8 mouse cellular contexts compared by ENCODE assay signal in the genomic region with DNA sequence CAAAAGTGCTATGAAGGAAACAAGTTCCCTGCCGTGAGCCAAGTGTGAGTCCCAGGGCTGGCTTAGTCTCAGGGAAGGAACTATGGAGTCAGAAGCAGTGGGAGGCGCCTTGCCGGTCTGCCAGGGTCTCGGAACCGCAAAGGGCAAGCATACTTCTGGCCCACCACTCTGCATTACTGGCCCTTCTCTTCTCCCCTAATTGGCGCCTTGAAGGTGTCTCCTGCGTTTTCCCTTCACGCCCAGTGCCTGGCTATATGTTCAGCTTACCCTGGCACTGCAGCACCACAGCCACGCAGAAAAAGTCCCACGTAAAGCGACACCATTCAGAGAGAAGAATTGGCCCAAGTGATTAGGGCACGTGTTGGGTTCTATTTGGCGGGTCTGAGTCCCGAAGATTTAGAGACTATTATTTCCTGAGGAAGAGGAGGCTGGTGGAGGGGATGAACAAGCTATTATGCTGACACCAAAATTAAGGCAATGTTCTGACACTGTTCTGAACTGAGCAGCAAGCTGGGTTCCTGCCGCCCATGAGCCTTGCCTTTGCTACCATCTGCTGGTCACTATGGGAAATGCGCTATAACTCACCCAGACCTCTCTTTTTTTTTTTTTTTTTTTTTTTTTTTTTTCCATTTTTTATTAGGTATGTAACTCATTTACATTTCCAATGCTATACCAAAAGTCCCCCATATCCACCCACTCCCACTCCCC.
DNase-seq lines count a peak whose midpoint lies in the region; ATAC-seq and TF ChIP-seq lines count a peak whose summit lies in the region.

No protein-coding gene starts in this region.

- intact Hi-C loops in left cerebral cortex, adult 2 months (cut with DNase I): loop anchor here (5.0 to 10.0 kb wide), 4 partner anchors 65 to 1013 kb away; no protein-coding TSS in a partner anchor

- H3K4me2 ChIP-seq in midbrain, embryonic 11.5 days: no peak overlapping the region

- peak; percentile 19 for DNase-seq in ovary, postnatal 10 days (ENCODE audit: low spot score)
- DNase-seq in ovary, adult 18-20 months (ENCODE audit: low spot score): no peak
- DNase-seq in cerebellum, adult 9-11 months: peak; percentile 75
- DNase-seq in frontal cortex, postnatal 14 days (ENCODE audit: low spot score in 2 of 2): peak; percentile 32 to 59
- DNase-seq in hindlimb bud, embryonic 11.5 days (ENCODE audit: extremely low spot score, low read depth, low spot score): peak; percentile 22
- DNase-seq in left cerebral cortex, adult 2 months (ENCODE audit: extremely low spot score in 1 of 2, low spot score in 2 of 2): peak; percentile 65 to 71
- DNase-seq in midbrain, embryonic 11.5 days (ENCODE audit: low spot score, missing footprints): peak; percentile 92

- 0 out of 2 replicates have a peak overlapping the region, but pooled peaks have one; percentile 2 for H3K9ac ChIP-seq in midbrain, embryonic 11.5 days (ENCODE audit: low read length)

- H3K4me1 ChIP-seq in midbrain, embryonic 11.5 days (ENCODE audit: control insufficient read depth, insufficient read depth, low read length): no peaks in the 10 kb centered on the region
- no peaks in the 10 kb centered on the region for H3K4me1 ChIP-seq in small intestine, adult 2 months (ENCODE audit: control insufficient read depth, insufficient read depth, insufficient read length, low read length)

- WGBS in midbrain, embryonic 11.5 days: 46% methylated on average over 16 of the region's 16 CpGs
- 47% methylated on average over 16 of the region's 16 CpGs for WGBS in small intestine, adult 2 months

- peak overlapping the region; percentile 11; the same call in 1 of the 2 replicates for H3K27ac ChIP-seq in left cerebral cortex, adult 2 months
- no peak overlapping the region for H3K27ac ChIP-seq in midbrain, embryonic 11.5 days (ENCODE audit: low read depth, low read length)
- no peak overlapping the region for H3K27ac ChIP-seq in small intestine, adult 2 months (ENCODE audit: insufficient read depth, low read depth, low read length)

- peak; percentile 63 for TF ChIP-seq CTCF in left cerebral cortex, adult 2 months (IDR thresholded peaks at IDR 0.05)
- peak; percentile 59; the same call in 1 of the 2 replicates for TF ChIP-seq CTCF in small intestine, adult 2 months (IDR thresholded peaks at IDR 0.05; ENCODE audit: extremely low read depth, insufficient read length, insufficient replicate concordance, low read depth, low read length)

- no peaks in the 10 kb centered on the region for H3K36me3 ChIP-seq in midbrain, embryonic 11.5 days (ENCODE audit: control insufficient read depth, insufficient read depth, low read length)
- no peaks in the 10 kb centered on the region for H3K36me3 ChIP-seq in small intestine, adult 2 months (ENCODE audit: control insufficient read depth, insufficient read depth, low read length)

- no peaks in the 10 kb centered on the region for H3K27me3 ChIP-seq in midbrain, embryonic 11.5 days (ENCODE audit: control insufficient read depth, insufficient read depth, low read length)
- H3K27me3 ChIP-seq in small intestine, adult 2 months (ENCODE audit: control insufficient read depth, insufficient read depth, low read length): no peaks in the 10 kb centered on the region

- no peaks in the 10 kb centered on the region for H3K9me3 ChIP-seq in midbrain, embryonic 11.5 days (ENCODE audit: control insufficient read depth, low read length)

- H3K4me3 ChIP-seq in left cerebral cortex, adult 2 months: peak overlapping the region; percentile 36
- H3K4me3 ChIP-seq in midbrain, embryonic 11.5 days (ENCODE audit: low read depth, low read length): no peak overlapping the region
- H3K4me3 ChIP-seq in small intestine, adult 2 months (ENCODE audit: low read depth, low read length): no peak overlapping the region

- ATAC-seq in midbrain, embryonic 11.5 days (ENCODE audit: low FRiP score): peak; percentile 73; the same call in 1 of the 2 replicates

- no peak for TF ChIP-seq POLR2A in small intestine, adult 2 months (IDR thresholded peaks at IDR 0.05; ENCODE audit: low read depth, low read length)
